Mouse (Mus musculus): Measurements from ENCODE around the gene Rilp. TPM values are rescaled to one million over a fixed set of nuclear protein-coding genes. Genes with fewer than 3 reads are reported as not detected.

Rilp gene
- 0.93 TPM for polyA plus RNA-seq (2014; fragmentation: Illumina TruSeq; extraction: RNeasy Lipid Tissue Mini Kit (QIAGEN cat#74804); ENCODE audit: low read depth, low replicate concordance)

DNA sequence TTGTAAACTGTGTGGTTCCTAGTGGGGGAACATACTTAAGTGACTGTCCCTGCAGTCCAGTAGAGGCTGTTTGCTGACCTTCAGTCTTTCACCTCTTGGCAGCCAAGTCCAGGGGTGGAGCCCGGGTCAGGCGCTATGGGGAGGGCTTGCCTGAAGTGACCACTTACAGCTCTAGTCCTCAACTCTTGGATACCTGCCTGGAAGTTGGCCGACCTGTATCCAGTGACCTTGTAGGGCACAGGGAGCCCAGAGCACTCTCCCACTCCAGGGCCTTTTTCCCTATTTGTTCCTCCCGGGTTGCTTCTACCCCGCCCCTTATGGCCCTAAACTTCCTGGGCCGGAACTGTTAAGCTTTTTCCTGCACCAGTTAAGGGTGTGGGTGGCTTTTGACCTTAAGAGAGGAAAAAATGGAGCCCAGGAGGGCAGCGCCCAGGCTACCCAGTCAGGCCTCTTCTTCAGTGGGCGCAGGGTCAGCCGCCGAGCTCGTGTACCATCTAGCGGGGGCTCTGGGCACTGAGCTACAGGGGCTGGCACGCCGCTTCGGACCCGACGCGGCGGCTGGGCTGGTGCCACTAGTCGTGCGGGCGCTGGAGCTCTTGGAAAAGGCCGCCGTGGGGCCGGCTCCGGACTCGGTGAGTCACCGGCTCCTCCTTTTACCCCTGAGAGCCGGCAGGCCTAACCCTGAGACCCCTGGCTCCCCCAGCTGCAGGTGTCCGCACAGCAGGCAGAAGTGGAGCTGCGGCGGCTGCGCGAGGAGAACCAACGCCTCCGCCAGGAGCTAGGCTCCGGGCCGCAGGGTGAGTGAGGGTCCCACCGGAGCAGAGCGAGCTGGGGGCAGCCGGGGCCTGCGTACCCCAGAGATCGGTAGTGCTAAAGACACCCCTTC, at the start of gene Rilp:
Rilp (plus strand) TSS at position 354 of the 886 bp plus-strand sequence.

DNA sequence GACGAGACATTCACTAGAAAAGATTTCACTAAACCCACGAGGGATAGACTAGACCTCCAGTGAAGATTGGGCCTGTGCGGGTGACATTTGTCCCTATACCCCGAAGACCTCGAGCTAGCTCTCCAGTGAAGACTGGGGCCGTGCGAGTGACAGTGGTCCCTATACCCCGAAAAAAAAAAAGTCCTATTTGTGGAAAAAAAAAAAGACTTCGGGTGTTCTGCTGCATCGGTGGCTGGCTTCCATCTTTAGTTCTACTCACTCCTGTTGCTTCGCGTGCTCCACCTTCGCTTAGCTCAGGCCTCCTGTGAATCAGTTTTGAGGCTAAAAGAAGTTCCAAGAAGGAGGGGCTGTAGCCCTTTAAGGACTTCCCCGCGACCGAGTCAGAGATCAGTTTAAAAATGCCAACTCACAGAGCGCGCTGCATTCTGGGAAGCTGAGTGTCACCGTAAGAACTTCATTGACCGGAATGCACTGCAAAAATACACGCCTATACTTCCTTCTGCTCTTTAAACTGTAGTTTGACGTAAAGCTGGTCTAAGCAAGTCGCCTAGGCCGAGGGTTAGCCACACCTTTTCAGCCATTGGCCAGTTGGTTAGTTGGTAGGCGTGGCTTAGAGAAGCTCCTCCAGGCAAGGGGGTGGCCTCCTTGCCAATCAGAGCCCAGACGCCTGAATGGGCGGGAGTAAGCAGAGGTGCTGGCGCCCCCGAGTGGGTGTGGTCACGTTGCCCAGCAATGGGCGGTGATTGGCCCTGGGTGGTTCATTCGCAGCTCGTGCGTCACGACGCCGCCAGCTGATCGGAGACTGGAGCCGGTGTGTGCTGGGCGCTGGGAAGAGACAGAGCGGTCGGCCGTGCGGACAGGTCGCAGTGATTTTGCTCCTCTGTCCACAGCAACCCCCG, 48.8 kb upstream of the Rilp start, which contains the start of gene Tlcd2:
Tlcd2 (plus strand) TSS at position 872 of the 899 bp plus-strand sequence.

DNA sequence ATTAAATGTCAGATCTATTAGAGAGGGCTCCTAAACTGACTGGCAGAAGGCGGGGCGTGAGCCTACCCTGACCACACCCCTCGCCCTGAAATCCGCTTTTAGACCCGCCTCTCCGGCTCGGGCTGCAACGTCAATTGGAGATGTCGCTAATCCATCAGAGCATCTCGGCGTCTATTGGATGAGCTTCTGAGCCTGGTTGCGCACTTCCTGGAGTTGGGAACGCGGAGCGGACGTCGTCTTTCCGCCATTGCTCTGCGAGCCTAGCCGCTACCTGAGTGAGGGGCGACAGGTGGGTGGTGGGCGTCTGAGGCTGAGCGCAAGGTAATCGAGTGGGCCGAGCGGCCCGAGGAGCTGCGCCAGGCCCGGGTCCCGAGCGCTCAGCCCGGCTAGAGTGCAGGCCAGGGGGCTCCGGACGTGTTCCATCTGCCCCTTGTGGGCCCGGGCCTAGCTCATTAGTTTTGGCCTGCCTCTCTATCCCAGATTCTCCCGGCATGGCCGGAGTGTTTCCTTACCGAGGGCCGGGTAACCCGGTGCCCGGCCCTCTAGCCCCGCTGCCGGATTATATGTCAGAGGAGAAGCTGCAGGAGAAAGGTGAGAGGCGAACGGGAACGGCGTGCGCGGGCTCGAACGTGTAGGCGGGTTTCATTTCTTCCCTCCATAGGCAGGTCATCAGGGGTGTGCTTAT, 23.2 kb upstream of the Rilp start, which contains the start of gene Prpf8:
Prpf8 (plus strand) TSS at position 216 of the 685 bp plus-strand sequence.

DNA sequence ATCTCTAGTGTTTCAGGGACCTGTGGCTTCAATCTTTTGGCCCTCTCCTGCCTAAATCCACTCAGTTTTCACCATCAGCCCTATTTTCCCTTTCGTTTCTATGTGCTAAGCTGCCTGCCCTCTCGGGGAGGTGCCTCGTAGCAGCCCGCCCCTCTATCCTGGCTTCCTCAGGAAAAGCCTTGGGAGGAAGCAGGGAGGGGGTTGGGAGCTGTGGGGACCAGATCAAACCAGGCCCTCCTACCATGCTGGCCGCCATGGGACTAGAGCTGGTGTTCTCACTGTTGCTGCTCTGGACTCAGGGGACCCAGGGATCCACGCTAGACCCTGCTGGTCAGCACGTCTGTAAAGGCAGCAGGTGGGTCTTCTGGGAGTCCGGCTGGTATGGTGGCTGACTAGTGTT, 3.4 kb downstream of the Rilp start, which contains the start of gene Scarf1:
Scarf1 (plus strand) TSS at position 205 of the 400 bp plus-strand sequence.

DNA sequence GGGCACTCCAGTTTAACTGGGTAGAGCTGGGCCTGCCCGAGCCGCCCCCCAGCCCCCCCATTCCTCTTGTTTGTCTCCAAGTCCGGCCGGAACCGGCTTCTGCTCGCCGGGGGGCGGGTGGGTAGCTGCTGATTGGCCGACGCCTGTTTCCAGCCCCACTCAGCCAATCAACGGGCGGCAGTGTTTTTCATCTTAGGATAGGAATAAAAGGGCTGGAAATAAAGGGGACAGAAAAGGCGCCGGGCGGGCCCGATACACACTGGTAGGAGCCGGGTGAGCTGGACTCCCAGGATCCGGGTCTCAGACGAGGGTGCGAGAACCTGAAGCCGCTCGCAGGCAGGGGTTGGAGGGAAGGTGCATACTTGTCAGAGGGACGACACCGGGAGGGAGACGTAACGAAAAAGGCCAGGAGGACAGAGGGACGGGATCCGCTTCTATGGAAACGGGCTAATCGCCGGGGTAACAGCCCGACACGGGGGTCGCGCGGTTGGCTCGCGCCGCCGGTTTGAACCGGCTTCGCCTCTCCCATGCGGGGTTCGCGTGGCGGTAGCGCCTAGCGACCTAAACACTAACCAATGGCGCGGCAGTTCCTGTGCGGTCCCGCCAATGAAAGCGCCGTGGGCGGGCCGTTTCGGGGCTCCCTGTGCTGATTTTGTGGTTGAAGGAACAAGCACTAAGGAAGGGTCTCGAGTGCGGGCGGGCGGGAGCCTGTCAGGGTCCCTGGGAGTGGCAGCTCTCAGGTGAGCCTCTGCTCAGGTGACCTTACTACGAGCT, 21.8 kb downstream of the Rilp start, which contains the start of gene Slc43a2:
Slc43a2 (plus strand) TSS at position 226 of the 774 bp plus-strand sequence.

Other genes starting within 250 kb of the Rilp start
- gene Rpa1, start 161.8 kb upstream of the Rilp start, polyA plus RNA-seq (2014; fragmentation: Illumina TruSeq; extraction: RNeasy Lipid Tissue Mini Kit (QIAGEN cat#74804); ENCODE audit: low read depth, low replicate concordance) = 44.3 TPM
- gene Smyd4, start 161.7 kb upstream of the Rilp start, polyA plus RNA-seq (2014; fragmentation: Illumina TruSeq; extraction: RNeasy Lipid Tissue Mini Kit (QIAGEN cat#74804); ENCODE audit: low read depth, low replicate concordance) = 5.8 TPM
- gene Serpinf1, start 87.4 kb upstream of the Rilp start, polyA plus RNA-seq (2014; fragmentation: Illumina TruSeq; extraction: RNeasy Lipid Tissue Mini Kit (QIAGEN cat#74804); ENCODE audit: low read depth, low replicate concordance) = 5.1 TPM
- not detected for gene Serpinf2, start 70.5 kb upstream of the Rilp start, polyA plus RNA-seq (2014; fragmentation: Illumina TruSeq; extraction: RNeasy Lipid Tissue Mini Kit (QIAGEN cat#74804); ENCODE audit: low read depth, low replicate concordance)
- gene Wdr81, start 55.4 kb upstream of the Rilp start, polyA plus RNA-seq (2014; fragmentation: Illumina TruSeq; extraction: RNeasy Lipid Tissue Mini Kit (QIAGEN cat#74804); ENCODE audit: low read depth, low replicate concordance) = 0.23 TPM
- 9.5 TPM for gene Tlcd2, start 48.4 kb upstream of the Rilp start, polyA plus RNA-seq (2014; fragmentation: Illumina TruSeq; extraction: RNeasy Lipid Tissue Mini Kit (QIAGEN cat#74804); ENCODE audit: low read depth, low replicate concordance)
- gene Prpf8, start 23.3 kb upstream of the Rilp start, polyA plus RNA-seq (2014; fragmentation: Illumina TruSeq; extraction: RNeasy Lipid Tissue Mini Kit (QIAGEN cat#74804); ENCODE audit: low read depth, low replicate concordance) = 55.2 TPM
- not detected for gene Scarf1, start 3.4 kb downstream of the Rilp start, polyA plus RNA-seq (2014; fragmentation: Illumina TruSeq; extraction: RNeasy Lipid Tissue Mini Kit (QIAGEN cat#74804); ENCODE audit: low read depth, low replicate concordance)
- 3.3 TPM for gene Slc43a2, start 21.6 kb downstream of the Rilp start, polyA plus RNA-seq (2014; fragmentation: Illumina TruSeq; extraction: RNeasy Lipid Tissue Mini Kit (QIAGEN cat#74804); ENCODE audit: low read depth, low replicate concordance)
- 269 TPM for gene Pitpna, start 78.0 kb downstream of the Rilp start, polyA plus RNA-seq (2014; fragmentation: Illumina TruSeq; extraction: RNeasy Lipid Tissue Mini Kit (QIAGEN cat#74804); ENCODE audit: low read depth, low replicate concordance)
- gene Inpp5k, start 120.9 kb downstream of the Rilp start, polyA plus RNA-seq (2014; fragmentation: Illumina TruSeq; extraction: RNeasy Lipid Tissue Mini Kit (QIAGEN cat#74804); ENCODE audit: low read depth, low replicate concordance) = 61.9 TPM
- gene Myo1c, start 140.4 kb downstream of the Rilp start, polyA plus RNA-seq (2014; fragmentation: Illumina TruSeq; extraction: RNeasy Lipid Tissue Mini Kit (QIAGEN cat#74804); ENCODE audit: low read depth, low replicate concordance) = 16.5 TPM
- gene Crk, start 169.2 kb downstream of the Rilp start, polyA plus RNA-seq (2014; fragmentation: Illumina TruSeq; extraction: RNeasy Lipid Tissue Mini Kit (QIAGEN cat#74804); ENCODE audit: low read depth, low replicate concordance) = 251 TPM
- 2,021 TPM for gene Ywhae, start 222.8 kb downstream of the Rilp start, polyA plus RNA-seq (2014; fragmentation: Illumina TruSeq; extraction: RNeasy Lipid Tissue Mini Kit (QIAGEN cat#74804); ENCODE audit: low read depth, low replicate concordance)

Measured in adrenal gland, adult 10 weeks (tissue).